Mouse (Mus musculus): ENCODE measurements around the gene Vmn2r113. TPM values are rescaled to one million over a fixed set of nuclear protein-coding genes. Genes with fewer than 3 reads are reported as not detected.
"Not testable (repeated sequence)": the region's sequence is repeated elsewhere in the genome, so short reads cannot be mapped to it uniquely, and the experiment has no call there.

Gene Vmn2r113
- polyA plus RNA-seq (2012; fragmentation: generic; extraction: Trizol) = not detected
- long read RNA-seq, experiment 1 = 0 reads
- long read RNA-seq, experiment 2 = 0 reads

DNA sequence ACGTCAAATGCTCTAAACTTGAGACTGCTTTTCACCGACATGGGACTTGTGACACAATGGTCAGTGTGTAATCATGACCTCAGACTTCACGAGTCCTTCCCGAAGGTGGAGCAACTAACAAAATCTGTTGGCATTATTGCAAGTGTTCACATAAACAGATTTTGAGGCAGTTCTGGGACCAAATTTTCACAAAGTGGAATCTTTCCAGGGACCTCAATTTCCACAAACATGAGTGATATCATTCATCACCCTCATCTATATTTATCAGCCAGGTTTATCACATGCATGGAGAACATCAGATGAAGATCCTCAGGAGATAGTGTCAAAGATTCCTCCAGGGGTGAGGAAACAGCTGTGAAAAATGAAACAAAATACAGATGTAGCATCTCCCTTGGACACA, at the start of gene Vmn2r113:
Vmn2r113 (plus strand) TSS at position 301 of the 400 bp plus-strand sequence.
- not testable (repeated sequence) for H3K4me3 ChIP-seq (ENCODE audit: insufficient read depth, poor library complexity, severe bottlenecking); H3ac ChIP-seq (ENCODE audit: control insufficient read depth, insufficient read length, low read depth); H3K79me3 ChIP-seq (ENCODE audit: low read depth); H3K79me2 ChIP-seq (ENCODE audit: control insufficient read depth, insufficient read depth); H3K27me3 ChIP-seq (ENCODE audit: control insufficient read depth, insufficient read depth, insufficient read length); H3K36me3 ChIP-seq (ENCODE audit: control insufficient read depth, insufficient read depth)

Other genes with a start within 250 kb of the Vmn2r113 start
- gene Zfp945, start 75.8 kb upstream of the Vmn2r113 start, polyA plus RNA-seq (2012; fragmentation: generic; extraction: Trizol) = 0.88 TPM
- not detected for gene Vmn2r-ps130, start 118.2 kb downstream of the Vmn2r113 start, polyA plus RNA-seq (2012; fragmentation: generic; extraction: Trizol)